Mouse (Mus musculus): ENCODE data around the gene Olfr267. TPM values are rescaled to one million over a fixed set of nuclear protein-coding genes. Genes with fewer than 3 reads are reported as not detected.

Gene Olfr267
- polyA plus RNA-seq, 1 experiment from 2014 or later = 0.24 TPM

Other genes with a start within 250 kb of the Olfr267 start
- 33.8 and 35.2 TPM in 2 replicates for gene Lpar1, start 233.8 kb downstream of the Olfr267 start, polyA plus RNA-seq (2014; fragmentation: Nextera tagmentation; extraction: Ambion mirVana)
- gene Ecpas, start 125.0 kb upstream of the Olfr267 start, polyA plus RNA-seq (2014; fragmentation: Nextera tagmentation; extraction: Ambion mirVana) = 26.7 and 36.0 TPM in 2 replicates
- gene Zkscan16, start 155.9 kb upstream of the Olfr267 start, polyA plus RNA-seq (2014; fragmentation: Nextera tagmentation; extraction: Ambion mirVana) = 0.62 and 1.2 TPM in 2 replicates
- 4.9 and 5.9 TPM in 2 replicates for gene Ptgr1, start 199.4 kb upstream of the Olfr267 start, polyA plus RNA-seq (2014; fragmentation: Nextera tagmentation; extraction: Ambion mirVana)
- 4.9 and 6.5 TPM in 2 replicates for gene Dnajc25, start 207.3 kb upstream of the Olfr267 start, polyA plus RNA-seq (2014; fragmentation: Nextera tagmentation; extraction: Ambion mirVana)
- 1.5 and 5.3 TPM in 2 replicates for gene Gm20503, start 215.5 kb upstream of the Olfr267 start, polyA plus RNA-seq (2014; fragmentation: Nextera tagmentation; extraction: Ambion mirVana)
- gene Gng10, start 247.4 kb upstream of the Olfr267 start, polyA plus RNA-seq (2014; fragmentation: Nextera tagmentation; extraction: Ambion mirVana) = 204 and 233 TPM in 2 replicates

Data from forebrain, embryonic 14.5 days (tissue).